Mouse (Mus musculus): ENCODE results near the gene Slc25a53. TPM values are rescaled to one million over a fixed set of nuclear protein-coding genes. Genes with fewer than 3 reads are reported as not detected.
A peak's percentile ranks its signal among the peaks of the same experiment; 100 is the strongest.
"Not testable (repeated sequence)": the region's sequence is repeated elsewhere in the genome, so short reads cannot be mapped to it uniquely, and the experiment has no call there.

The Slc25a53 gene
- polyA plus RNA-seq, 1 experiment from 2014 or later = 12.9 TPM

GRCm38 (mm10) chrX:136996256-136996655 is 41.8 kb downstream of the Slc25a53 start:
- H3K36me3 ChIP-seq = peaks cover under 1% of the 10 kb centered on the region; the same call in 1 of the 2 replicates
- no peak for DNase-seq (ENCODE audit: low spot score)
- no peak overlapping the region for H3K27ac ChIP-seq
- no peaks in the 10 kb centered on the region for H3K4me1 ChIP-seq
- 87% methylated on average over 2 of the region's 2 CpGs for WGBS
- H3K4me3 ChIP-seq = no peak overlapping the region
- peaks cover 67% of the 10 kb centered on the region for H3K27me3 ChIP-seq (ENCODE audit: low read depth, poor library complexity, severe bottlenecking)
- H3K9me3 ChIP-seq (replicated peaks) = no peaks in the 10 kb centered on the region

DNA sequence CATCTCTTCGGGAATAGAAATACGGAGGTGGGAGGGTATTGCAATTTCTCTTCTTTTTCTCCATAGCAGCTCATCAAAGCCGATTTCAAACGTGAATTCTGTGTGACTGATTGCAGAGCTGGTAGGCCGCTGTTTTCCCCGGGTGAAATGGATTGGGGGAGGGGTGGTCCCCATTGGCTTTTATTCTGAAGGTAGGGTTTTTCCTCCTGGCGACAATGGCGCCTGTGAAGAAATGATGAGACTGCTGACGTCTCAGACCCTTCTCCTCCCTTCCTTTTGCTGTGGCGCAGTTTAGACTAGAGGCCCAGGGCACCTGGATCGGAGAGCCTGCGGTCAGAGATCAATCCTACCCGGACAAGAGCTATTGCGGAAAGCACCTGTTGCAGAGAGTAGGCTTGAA is 44.5 kb downstream of the Slc25a53 start:
- peaks cover 74% of the 10 kb centered on the region for H3K27me3 ChIP-seq (ENCODE audit: low read depth, poor library complexity, severe bottlenecking)
- H3K27ac ChIP-seq = peak overlapping the region; percentile 73; the same call in 1 of the 2 replicates
- H3K4me3 ChIP-seq = peak overlapping the region; percentile 52
- no peaks in the 10 kb centered on the region for H3K4me1 ChIP-seq
- no peaks in the 10 kb centered on the region for H3K9me3 ChIP-seq (replicated peaks)
- DNase-seq (ENCODE audit: low spot score) = no peak
- 26% methylated on average over 11 of the region's 14 CpGs for WGBS
- H3K36me3 ChIP-seq = no peaks in the 10 kb centered on the region

- 11% methylated on average over 26 of the region's 26 CpGs for WGBS
- Histone ChIP-seq H3K27me3 (ENCODE audit: low read depth, poor library complexity, severe bottlenecking) (peaks cover 71% of the 10 kb centered on the region), H3K27ac (peak within 1 kb of the TSS; percentile 73), H3K4me1 (no peaks in the 10 kb centered on the region), H3K9me3 (replicated peaks) (no peaks in the 10 kb centered on the region), H3K4me3 (peak within 1 kb of the TSS; percentile 52), H3K36me3 (no peaks in the 10 kb centered on the region)
- DNase-seq (ENCODE audit: low spot score) = peak; percentile 80
Measured at GRCm38 (mm10) chrX:136992978-136993547, 45.0 kb downstream of the Slc25a53 start, which contains the start of gene Zcchc18. Gene Zcchc18 (plus strand): TSS chrX:136993155.

- DNase-seq (ENCODE audit: low spot score) = no peak
- Histone ChIP-seq H3K4me3 (peak overlapping the region; percentile 52), H3K27ac (peak overlapping the region; percentile 73), H3K27me3 (ENCODE audit: low read depth, poor library complexity, severe bottlenecking) (peaks cover 69% of the 10 kb centered on the region), H3K9me3 (replicated peaks) (no peaks in the 10 kb centered on the region), H3K36me3 (no peaks in the 10 kb centered on the region), H3K4me1 (no peaks in the 10 kb centered on the region)
- WGBS = 17% methylated on average over 19 of the region's 19 CpGs
Measured at GRCm38 (mm10) chrX:136992191-136992965, 45.7 kb downstream of the Slc25a53 start.

- H3K27ac ChIP-seq = no peak overlapping the region
- H3K36me3 ChIP-seq = no peaks in the 10 kb centered on the region
- no peak for DNase-seq (ENCODE audit: low spot score)
- no peaks in the 10 kb centered on the region for H3K9me3 ChIP-seq (replicated peaks)
- H3K4me3 ChIP-seq = no peak overlapping the region
- no peaks in the 10 kb centered on the region for H3K4me1 ChIP-seq
- H3K27me3 ChIP-seq (ENCODE audit: low read depth, poor library complexity, severe bottlenecking) = peaks cover 70% of the 10 kb centered on the region
- 59% methylated on average over 2 of the region's 2 CpGs for WGBS
Measured at GRCm38 (mm10) chrX:136991274-136991673, 46.8 kb downstream of the Slc25a53 start.

GRCm38 (mm10) chrX:136986039-136986438 is 52.1 kb downstream of the Slc25a53 start:
- Histone ChIP-seq H3K9me3 (replicated peaks) (no peaks in the 10 kb centered on the region), H3K4me3 (no peak overlapping the region), H3K27me3 (ENCODE audit: low read depth, poor library complexity, severe bottlenecking) (peaks cover 27% of the 10 kb centered on the region), H3K27ac (no peak overlapping the region), H3K36me3 (no peaks in the 10 kb centered on the region), H3K4me1 (no peaks in the 10 kb centered on the region)
- DNase-seq (ENCODE audit: low spot score) = no peak

DNA sequence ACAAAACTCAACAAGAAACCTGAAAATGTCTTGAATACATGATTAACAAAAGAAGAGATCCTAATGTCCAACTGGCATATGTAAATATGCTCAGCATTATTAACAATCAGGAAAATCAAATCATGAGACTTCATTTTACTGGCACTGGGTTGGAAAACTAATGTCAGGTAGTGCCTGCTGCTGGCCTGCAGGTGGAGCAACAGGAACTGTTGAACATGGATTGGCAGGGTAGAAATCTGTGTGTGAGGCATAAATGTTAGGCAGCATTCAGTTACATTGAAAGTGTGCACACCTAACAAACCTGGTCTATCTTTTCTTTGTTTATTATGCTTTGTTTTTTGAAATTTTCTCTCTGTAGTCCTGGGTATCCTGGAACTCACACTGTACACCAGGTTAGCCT is 59.5 kb downstream of the Slc25a53 start:
- H3K9me3 ChIP-seq (replicated peaks) = no peaks in the 10 kb centered on the region
- H3K36me3 ChIP-seq = no peaks in the 10 kb centered on the region
- H3K27me3 ChIP-seq (ENCODE audit: low read depth, poor library complexity, severe bottlenecking) = peaks cover 5% of the 10 kb centered on the region; the same call in 1 of the 2 replicates
- no peaks in the 10 kb centered on the region for H3K4me1 ChIP-seq
- no peak overlapping the region for H3K4me3 ChIP-seq
- DNase-seq (ENCODE audit: low spot score) = no peak
- H3K27ac ChIP-seq = no peak overlapping the region

DNA sequence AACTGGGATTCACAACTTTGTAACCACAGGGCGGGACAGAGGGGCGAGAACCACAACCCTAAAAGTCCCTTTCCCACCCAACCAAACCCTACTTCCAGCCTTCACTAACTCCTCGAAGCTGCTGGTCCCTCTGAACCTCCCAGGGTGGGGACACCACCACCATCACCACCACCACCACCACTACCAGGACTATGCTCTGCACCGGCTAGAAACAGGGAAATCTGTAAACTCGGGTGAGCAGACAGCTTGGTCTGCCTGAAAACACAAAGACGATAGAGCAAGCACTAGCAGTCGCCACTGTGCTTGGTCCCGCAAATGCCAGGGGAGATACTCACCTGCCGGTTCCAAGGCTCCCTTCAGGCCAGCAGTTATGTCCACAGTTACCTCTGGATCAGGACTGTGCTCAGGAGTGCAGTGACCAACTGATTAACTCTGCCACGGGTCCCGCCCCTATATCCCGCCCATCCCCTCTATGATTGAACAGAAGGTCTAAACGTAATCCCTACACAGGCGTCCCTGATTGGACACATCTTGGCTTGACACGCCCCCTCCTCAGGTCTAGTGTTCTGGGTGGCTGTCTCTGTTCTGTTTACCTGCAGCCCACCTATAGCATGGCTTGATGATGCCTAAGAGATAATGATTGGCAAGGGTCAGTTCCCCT is 61.5 kb downstream of the Slc25a53 start, which contains the start of the genes Tmsb15l and Tmsb15b1:
Gene Tmsb15l, minus strand, starts transcription at position 446 of the 661 bp plus-strand sequence.
Gene Tmsb15b1, minus strand, starts transcription at position 451 of the 661 bp plus-strand sequence.
- Histone ChIP-seq H3K4me3 (peak within 1 kb of the TSS; percentile 52), H3K27me3 (ENCODE audit: low read depth, poor library complexity, severe bottlenecking) (peaks cover 5% of the 10 kb centered on the region; the same call in 1 of the 2 replicates), H3K9me3 (replicated peaks) (no peaks in the 10 kb centered on the region), H3K4me1 (no peaks in the 10 kb centered on the region), H3K27ac (no peak within 1 kb of the TSS), H3K36me3 (no peaks in the 10 kb centered on the region)
- DNase-seq (ENCODE audit: low spot score) = peak; percentile 55
- 24% methylated on average over 15 of the region's 15 CpGs for WGBS

DNA sequence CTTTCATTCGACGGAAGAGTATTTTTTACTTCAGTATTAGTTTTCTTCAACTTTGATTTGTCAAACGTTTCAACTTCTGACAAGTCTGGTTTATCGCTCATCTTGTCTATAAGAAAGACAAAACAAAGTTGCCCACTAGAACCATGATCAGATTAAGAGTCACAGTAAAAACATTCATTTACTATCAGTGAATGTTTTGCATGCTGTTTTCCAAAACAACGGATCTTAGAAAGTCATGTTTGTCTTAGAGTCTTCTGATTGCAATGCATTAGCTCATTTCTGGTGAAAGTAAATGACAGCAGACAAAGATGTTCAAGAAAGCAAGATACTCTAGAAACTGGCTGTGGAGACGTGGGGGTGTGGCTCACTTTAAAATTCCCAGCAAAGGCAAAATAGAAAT is 62.7 kb downstream of the Slc25a53 start, which contains the start of gene Tmsb15b2:
Gene Tmsb15b2, minus strand, starts transcription at position 101 of the 400 bp plus-strand sequence.
- 89% methylated on average over 6 of the region's 6 CpGs for WGBS
- H3K4me1 ChIP-seq; DNase-seq (ENCODE audit: low spot score); H3K36me3 ChIP-seq; H3K27me3 ChIP-seq (ENCODE audit: low read depth, poor library complexity, severe bottlenecking); H3K9me3 ChIP-seq (replicated peaks); H3K27ac ChIP-seq: not testable (repeated sequence)
- peak within 1 kb of the TSS; percentile 52 for H3K4me3 ChIP-seq

DNA sequence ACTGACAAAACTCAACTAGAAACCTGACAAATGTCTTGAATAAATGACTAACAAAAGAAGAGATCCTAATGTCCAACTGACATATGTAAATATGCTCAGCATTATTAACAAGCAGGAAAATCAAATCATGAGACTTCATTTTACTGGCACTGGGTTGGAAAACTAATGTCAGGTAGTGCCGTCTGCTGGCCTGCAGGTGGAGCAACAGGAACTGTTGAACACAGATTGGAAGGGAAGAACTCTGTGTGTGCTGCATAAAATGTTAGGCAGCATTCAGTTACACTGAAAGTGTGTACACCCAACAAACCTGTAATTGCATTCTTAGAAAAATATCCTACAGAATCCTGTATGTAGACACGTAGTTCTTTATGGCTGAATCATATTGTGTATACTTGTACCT is 78.4 kb downstream of the Slc25a53 start:
- Histone ChIP-seq H3K9me3 (replicated peaks) (no peaks in the 10 kb centered on the region), H3K4me3 (no peak overlapping the region), H3K27me3 (ENCODE audit: low read depth, poor library complexity, severe bottlenecking) (0 out of 2 replicates have a peak, but pooled peaks cover 3% of the 10 kb centered on the region), H3K4me1 (no peaks in the 10 kb centered on the region), H3K36me3 (no peaks in the 10 kb centered on the region), H3K27ac (no peak overlapping the region)
- DNase-seq (ENCODE audit: low spot score) = no peak
- WGBS = 29% methylated on average over 2 of the region's 2 CpGs

GRCm38 (mm10) chrX:136958300-136958699 is 79.8 kb downstream of the Slc25a53 start:
- not testable (repeated sequence) for H3K27ac ChIP-seq
- peak overlapping the region; percentile 43 for H3K4me3 ChIP-seq

GRCm38 (mm10) chrX:136957583-136958279 is 80.4 kb downstream of the Slc25a53 start:
- DNase-seq (ENCODE audit: low spot score) = peak; percentile 45
- H3K27ac ChIP-seq; H3K36me3 ChIP-seq; H3K4me1 ChIP-seq; H3K27me3 ChIP-seq (ENCODE audit: low read depth, poor library complexity, severe bottlenecking); H3K9me3 ChIP-seq (replicated peaks): not testable (repeated sequence)
- 23% methylated on average over 13 of the region's 13 CpGs for WGBS
- H3K4me3 ChIP-seq = peak overlapping the region; percentile 43

More at GRCm38 (mm10) chrX:136958300-136958699, 79.8 kb downstream of the Slc25a53 start:
- not testable (repeated sequence) for H3K27me3 ChIP-seq (ENCODE audit: low read depth, poor library complexity, severe bottlenecking); H3K36me3 ChIP-seq; H3K9me3 ChIP-seq (replicated peaks); H3K4me1 ChIP-seq; DNase-seq (ENCODE audit: low spot score)
- WGBS = 60% methylated on average over 5 of the region's 5 CpGs

Measured in limb, embryonic 10.5 days (tissue).